Mouse (Mus musculus) large intestine, adult 2 months (tissue): ENCODE measurements around the gene Serpine2. TPM values are rescaled to one million over a fixed set of nuclear protein-coding genes. Genes with fewer than 3 reads are reported as not detected.

ENCODE experiments used
- DNase-seq: peaks from one replicate; pipeline ENCODE4 v3.0.0-alpha.2; 2012; ENCODE audit warnings: low read depth, low spot score
- WGBS: fragments of 180-500 bp; shearing (Covaris S2); methylation state at CpG from one replicate; pipeline ENCODE4 v1.1.7; 2018; 5-methylcytosine and 5-hydroxymethylcytosine counted together
- polyA plus RNA-seq: library from polyadenylated mRNA; depleted of rRNA; stranded (reverse); fragments of >200 nt; gene quantifications from 2 replicates; pipeline ENCODE4 v1.2.3, GENCODE M21; 2012; rRNA removed

Serpine2 gene
- polyA plus RNA-seq: 5.7 and 6.0 TPM in 2 replicates

DNA sequence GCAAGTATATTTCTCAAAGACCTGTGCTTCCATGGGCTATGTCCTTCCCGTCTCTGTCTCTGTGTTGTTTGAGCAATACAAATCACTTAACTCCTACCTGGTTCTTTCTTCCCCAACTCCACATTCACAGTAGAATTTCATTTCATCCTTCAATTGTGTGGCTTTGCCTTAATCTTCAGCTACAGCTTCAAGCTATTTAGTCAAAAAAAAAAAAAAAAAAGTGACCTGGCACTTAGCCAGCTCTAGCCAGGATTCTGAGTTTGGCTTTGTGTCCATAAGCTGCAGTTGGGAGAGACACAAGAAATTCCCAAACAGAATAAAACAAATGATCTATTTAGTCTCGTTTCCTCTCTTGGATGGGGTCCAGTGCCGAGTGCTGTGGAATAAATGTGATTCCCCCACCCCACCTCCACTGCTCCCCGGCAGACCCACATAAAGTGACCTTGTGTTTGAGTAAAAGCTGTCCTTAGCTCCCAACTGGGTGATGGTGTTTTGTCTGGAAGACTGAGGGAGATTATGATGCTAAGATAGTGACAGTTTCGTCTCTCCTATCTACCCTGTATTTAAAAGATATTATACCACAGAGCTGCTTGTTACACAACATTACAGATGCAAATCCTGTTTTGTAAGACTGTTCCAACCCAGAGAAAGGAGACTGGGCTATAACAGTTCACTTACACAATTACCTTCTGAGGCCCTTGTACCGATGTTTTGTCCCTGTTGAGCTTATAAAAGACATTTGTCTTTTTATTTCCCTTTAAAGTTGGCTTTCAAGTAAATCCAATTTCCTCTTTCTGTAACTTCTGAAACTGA lies at the start of gene Serpine2:
Gene Serpine2, minus strand, starts transcription at position 51 of the 813 bp plus-strand sequence.
- WGBS: 31% methylated on average over 6 of the region's 6 CpGs
- no peak for DNase-seq

DNA sequence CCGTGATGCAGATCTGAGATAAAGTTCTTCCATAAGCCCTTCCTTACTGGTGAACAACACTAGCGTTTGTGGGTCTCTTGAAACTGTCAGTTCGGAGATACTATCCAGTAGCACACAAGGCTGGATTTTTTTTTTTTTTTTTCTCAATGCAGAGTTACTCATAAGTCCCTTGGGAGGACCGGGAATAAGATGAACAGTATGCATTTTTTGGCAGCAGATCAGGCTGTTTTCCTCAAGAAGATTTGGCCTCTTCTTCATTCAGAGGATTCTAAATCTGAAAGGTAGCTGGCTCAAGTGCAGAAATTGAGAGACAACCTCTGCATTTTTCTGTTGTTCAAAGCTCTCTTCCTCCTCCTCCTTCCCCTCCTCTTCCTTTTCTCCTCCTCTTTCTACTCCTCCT lies 46.8 kb upstream of the Serpine2 start:
- WGBS: 74% methylated on average over 4 of the region's 4 CpGs
- DNase-seq: no peak

DNA sequence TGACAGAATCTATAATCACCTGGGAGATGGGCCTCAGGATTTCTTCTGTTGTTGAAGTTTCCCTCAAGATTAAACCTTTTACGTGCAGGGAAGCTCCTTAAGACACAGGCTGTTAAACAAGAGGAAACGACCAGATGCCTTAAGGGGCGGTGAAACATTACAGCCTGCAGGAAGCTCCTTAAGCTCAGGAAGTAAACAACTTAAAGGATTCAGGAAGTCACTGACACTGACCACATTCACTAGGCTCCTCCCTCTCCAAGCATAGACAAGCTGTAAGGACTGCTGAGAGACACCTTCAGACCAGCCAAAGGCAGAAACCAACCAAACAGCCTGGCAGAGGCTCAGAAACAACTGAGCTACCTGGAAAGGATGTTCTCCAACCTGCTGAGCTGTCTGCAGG lies 44.3 kb upstream of the Serpine2 start:
- WGBS: 34% methylated on average over 3 of the region's 3 CpGs
- no peak for DNase-seq

DNA sequence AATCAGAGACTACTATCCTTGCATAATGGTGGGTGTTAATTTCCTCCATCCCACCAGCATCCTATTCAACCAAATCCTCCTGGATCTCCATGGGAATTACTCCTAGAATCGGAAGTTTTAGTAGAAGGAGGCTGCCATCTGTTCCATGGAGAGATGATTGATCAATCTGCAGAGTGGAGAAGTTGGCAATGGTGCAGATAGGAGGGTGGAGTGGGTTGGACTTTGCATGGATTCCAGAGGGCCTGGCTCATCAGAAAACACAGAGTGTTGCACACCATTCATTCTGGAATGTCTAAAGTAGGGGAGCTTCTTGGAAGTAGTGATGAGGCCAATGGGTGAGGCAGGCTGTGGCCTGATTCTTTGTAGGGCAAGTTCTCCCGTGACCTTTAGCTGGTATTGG lies 41.9 kb upstream of the Serpine2 start:
- WGBS: 72% methylated on average over 2 of the region's 2 CpGs
- DNase-seq: no peak

DNA sequence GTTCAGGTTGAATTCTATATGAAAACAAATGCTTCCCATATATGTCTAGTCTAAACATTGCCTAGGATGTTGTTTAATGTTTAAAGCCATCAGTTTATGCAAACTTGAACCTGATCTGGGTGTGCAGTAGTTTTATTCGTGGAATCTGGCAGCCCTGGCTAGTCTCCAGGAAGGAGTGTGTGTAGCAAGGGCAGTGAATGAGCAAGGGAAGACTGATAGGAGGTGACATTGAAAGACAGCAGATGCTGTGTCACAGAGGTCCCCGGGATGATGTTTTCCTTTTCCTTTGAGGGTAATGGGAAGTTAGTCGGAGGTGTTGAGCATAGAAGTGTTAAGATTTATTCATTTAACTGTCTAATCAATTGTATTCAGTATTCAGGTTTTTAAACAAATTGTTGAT lies 21.7 kb upstream of the Serpine2 start:
- DNase-seq: no peak
- WGBS: 47% methylated on average over 3 of the region's 3 CpGs

DNA sequence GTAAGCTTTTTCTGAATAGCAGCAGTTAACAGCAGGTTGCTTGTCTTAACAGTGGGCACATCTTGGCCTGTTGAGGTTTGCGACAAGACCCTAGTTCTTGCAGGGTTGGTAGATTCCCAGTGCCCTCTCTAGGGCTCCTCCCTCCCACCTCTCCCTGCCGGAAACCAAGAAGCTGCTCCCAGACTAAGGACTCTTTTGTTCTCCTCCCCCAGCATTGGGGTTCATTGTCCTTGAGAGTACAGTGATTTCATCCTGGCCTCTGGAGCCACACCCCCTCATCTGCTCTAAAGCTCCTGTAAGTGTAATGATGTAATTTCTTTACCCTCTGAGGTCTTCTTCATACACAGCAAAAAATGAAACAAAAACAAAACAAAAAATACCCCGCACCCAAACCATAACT lies 13.8 kb upstream of the Serpine2 start:
- 54% methylated on average over 3 of the region's 3 CpGs for WGBS
- no peak for DNase-seq

DNA sequence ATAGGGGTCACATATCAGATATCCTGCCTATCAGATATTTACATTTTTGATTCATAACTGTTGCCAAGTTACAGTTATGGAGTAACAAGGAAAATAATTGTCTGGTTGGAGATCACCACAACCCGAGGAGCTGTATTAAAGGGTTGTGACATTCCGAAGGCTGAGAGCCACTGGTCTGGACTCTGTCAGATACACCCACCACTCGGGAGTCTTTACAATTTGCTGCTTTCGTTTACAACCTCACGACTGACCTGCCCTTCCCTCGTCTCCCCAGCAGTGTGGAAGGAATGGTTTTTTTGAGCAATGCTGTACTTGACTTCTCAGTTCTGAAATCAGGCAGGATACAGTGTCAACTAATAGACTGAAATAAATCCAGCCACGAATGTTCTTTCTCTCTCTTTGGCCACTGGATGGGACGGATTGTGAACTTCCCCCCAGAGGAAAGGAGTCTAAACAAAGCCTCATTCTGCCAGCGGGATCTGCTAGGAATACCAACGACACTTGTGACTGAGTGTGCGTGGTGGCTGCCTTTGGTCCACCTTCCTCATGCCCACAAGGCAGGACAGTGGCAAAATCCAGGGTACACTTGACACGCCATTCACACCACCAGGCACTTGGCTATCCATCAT lies 455 bp downstream of the Serpine2 start:
- no peak for DNase-seq
- WGBS: 31% methylated on average over 12 of the region's 12 CpGs

DNA sequence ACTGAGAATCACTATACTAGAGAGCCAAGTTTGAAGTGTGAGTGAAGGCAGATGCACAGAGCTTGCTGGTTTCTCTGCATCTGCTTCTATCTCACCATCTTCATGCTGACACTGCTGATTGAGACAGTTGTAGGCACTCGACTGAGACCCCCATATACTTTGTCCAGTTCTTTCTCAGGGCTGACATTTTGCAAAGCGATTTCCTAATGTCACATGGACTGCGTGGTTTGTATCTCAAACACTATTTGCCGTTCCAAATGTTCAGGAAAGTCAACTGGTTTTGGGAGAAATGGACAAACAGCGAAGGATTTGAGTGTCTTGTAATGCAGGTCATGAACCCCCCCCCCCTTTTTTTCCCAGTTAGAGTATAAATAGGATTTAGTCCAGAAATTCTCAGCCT lies 1.0 kb downstream of the Serpine2 start:
- DNase-seq: no peak
- WGBS: 85% methylated on average over 5 of the region's 5 CpGs

DNA sequence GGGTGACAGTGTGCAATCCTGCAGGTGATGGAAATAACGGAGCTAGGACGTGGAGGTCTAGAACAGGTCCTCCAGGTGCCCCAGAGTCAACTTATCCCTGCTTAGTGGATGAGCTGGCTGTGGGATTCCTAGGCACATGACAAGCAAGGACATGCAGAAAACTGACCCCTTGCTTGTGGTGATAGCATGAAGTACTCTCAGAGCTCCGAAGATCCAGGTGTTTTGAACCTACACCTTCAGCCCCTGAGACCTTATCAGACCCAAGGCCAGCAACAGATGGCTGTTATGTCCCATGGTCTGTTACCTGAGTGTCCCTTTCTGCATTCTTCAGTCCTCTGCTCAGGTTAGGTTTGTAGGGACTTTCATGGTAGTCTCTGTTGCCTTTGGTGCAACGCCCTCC lies 2.0 kb downstream of the Serpine2 start:
- 16% methylated on average over 4 of the region's 4 CpGs for WGBS
- DNase-seq: no peak

DNA sequence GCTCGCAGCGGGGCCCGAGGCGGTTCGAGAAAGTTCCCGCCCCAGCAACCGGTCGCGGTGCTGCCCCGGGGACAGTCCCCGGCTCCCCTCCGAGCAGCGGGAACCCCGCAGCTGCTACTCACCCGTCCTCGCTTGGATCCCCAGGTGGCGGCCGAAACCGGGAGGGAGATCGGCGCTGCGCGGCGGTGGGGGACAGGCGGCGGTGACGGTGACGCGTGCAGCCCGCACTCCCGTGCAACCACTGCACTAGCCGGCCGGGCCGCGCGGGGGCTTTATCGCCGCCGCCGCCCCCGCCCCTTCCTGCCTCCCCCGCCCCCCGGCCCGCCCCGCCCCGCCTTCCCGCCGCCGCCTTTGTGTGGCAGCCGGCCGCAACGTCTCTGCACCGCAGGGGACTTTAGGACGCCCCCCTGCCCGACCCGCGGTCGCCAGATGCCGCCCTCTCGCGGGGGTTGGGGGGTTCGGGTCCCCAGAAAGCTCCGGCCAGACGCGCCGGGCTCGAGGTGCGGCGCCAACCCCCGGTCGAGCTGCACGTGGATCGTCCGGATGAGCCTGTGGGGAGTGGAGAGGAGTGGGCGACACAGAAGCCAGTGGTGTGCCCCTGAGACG lies 2.5 kb downstream of the Serpine2 start:
- under 1% methylated on average over 74 of the region's 76 CpGs for WGBS
- DNase-seq: no peak

DNA sequence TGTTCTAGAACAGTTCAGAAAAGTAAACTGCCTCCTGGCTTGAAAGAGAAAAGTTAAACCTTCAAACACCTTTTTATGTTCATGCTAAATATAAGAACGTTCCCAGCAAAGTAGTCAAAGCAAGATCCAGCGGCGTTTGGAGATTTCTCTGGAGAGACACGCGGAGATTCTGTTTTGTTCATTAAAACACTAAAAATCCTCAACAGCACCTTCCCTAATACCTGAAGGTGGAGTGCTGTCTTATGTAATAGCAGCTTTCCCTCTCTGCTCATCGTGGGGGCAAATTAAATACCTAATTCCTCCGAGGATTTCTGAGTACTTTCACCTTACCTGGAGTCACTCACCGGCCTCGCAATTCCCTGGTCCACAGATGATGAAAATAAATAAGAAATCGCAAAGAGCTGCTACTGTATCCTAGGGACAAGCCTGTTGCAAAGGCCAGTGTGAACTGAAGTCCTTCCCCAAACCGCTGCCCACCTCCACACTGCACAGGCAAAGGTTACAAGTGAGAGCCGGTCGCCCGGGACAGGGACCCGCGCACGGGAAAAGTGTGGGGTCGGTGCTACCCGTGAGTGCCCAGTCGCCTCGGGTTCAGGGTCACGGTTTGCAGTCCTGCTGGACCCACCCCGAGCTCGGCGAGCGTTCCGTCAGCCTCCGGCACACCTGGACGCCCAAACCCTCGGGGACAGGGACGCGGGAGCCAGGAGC lies 3.1 kb downstream of the Serpine2 start:
- 10% methylated on average over 32 of the region's 32 CpGs for WGBS
- DNase-seq: no peak

DNA sequence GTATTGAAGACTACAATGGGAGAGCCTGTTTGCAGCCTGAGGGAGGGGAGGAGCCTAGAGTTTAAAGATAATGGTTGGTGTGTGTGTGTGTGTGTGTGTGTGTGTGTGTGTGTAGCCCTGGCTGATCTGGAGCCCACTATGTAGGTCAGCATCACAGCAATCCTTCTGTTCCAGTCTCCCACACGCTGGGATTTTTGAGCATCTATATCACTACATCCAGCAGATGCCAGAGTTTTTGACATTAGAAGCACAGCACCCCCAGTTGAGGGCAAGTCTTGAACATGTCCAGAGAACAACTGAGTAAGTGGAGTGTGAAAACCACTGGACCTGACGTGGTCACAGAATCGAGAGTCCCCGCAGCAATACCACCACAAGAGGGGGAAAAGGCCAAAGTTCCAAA lies 4.2 kb downstream of the Serpine2 start:
- WGBS: 68% methylated on average over 4 of the region's 4 CpGs

DNA sequence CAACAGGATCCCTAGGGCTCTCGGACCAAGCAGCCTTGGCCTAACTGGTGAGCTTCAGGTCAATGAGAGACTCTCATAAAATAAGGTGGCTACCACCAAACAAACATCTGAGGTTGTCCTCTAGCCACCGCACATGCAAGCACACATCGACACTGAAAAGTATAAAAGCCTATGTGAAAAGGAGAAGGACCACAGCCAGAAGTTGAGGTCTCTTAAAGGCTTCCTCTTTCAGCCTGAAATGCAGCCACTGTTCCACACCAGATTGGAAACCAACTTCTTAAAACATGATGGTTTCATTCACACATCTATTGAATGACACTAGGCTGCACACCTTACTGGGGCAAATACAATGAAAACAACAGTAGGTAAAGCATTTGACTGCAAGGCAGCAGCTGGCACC lies 7.5 kb downstream of the Serpine2 start:
- DNase-seq: no peak
- WGBS: 77% methylated on average over 3 of the region's 3 CpGs

More for the DNA sequence above, 4.2 kb downstream of the Serpine2 start:
- no peak for DNase-seq

DNA sequence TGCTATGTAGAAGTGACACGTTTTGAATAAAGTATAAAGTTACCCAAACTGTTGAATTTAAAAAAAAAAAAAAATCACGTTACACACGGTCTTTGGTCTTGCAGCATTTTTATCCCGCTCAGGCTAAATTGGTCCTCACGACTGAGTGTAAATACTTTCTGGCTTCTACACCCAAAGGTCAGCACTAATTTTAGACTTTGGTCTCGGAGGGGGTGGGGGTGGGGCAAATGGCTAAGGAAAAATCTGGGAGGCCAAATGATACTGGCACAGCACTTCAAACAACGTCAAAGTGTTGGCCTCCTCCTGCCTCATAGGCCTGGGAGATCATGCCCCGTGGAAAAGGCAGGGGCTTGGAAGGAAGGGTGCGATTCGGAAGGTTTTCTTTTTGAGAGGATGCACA lies 10.6 kb downstream of the Serpine2 start:
- DNase-seq: no peak
- WGBS: 53% methylated on average over 10 of the region's 10 CpGs

DNA sequence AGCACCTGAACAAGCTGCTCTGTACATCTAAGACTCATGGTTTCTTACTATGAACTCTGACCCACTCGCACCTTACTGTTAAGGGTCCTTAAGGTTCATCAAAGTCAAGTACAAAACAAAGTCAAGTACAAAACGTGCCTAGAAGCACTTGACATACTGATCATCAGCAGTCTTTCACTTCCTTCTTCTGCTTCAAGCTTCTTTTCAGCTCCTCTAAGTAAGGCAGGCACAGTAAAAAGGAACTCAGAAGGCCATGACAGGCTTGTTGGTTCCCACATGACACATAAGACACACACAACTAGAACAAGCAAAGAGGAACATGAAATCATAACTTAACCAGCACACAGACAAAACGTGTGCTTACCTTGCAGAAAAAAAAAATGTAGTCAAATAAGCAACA lies 12.3 kb downstream of the Serpine2 start:
- 65% methylated on average over 3 of the region's 3 CpGs for WGBS
- DNase-seq: no peak

DNA sequence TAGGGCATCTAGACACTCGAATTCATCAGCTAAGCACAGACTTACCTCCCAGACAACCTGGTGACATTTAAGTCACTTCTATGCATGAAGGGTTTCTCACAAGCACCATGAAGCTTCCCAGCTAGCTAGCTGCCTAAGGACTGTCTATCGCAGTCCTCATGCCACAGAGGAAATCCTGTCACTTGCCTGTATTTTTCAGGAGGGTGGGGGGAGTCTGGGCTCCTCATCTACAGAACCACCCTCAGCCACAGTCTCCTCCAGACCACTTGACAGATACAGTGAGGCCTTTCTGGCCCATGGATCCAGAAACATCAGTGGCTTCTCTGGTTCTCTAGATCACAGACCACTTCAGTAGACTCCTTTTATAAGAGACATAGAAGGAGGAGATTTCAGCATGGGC lies 14.1 kb downstream of the Serpine2 start:
- WGBS: 75% methylated on average over 2 of the region's 2 CpGs
- no peak for DNase-seq

DNA sequence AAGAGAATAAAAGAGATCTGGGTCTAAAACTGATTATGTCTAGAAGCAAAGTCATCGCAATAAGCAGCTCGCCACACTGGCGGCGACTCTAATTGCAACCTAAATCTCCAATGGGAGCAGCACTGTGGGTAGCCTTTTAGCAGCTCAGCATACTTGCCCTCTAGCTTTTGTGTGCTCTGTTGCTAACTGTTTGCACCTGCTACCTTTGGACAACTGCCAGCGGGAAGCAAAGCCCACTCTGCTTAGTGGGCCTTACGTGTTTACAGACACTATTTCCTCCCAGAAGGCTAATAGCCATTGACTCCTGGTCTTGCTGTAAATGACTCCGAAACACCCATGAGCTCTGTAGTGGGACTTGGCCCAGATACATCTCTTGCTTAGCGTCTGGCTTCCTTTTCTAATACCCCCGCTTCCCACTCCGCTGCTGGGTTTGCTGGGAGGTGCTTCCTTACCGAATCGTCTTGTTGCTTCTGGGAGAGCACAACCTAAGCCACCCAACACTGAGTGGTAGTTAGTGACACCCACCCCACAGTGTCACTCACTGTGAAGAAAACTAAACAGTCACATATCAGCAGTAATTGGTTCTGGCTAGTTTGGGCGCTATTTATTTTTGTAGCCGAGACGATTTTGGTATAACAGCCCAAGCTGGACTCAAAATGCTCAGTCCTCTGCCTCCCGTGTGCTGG lies 28.1 kb downstream of the Serpine2 start:
- no peak for DNase-seq
- WGBS: 65% methylated on average over 16 of the region's 16 CpGs

DNA sequence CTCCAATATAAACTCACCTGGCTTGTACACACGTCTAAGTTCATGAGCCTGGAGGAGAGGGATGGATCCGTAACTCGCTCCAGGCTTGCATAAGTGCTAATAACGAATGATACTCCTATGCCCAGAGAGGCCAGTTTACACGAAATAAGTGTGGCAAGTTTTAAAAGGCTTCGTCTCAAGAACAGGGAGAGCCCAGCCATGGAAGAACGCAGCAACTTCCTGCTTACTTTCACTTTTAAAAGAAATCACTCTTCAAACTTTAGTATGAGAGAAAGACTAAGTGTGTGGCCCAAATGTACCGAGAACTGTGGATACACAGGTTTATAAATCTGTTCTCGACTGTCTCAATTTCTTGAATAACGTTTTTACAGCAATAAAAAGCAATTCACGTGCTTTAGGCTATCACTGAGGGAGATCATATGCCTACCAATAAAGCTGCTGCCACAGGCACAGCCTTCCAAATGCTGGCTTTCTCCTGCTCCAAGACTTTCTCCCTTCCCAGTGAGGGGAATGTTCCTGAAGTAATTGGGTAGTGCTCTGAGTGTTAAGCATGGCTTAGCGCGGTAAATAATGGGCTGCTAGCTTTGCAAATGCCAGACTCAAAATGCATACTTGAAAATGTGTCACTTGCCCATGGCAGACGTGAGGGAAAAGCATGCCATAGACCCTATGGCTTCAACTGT lies 36.9 kb downstream of the Serpine2 start:
- WGBS: 31% methylated on average over 14 of the region's 14 CpGs
- no peak for DNase-seq

DNA sequence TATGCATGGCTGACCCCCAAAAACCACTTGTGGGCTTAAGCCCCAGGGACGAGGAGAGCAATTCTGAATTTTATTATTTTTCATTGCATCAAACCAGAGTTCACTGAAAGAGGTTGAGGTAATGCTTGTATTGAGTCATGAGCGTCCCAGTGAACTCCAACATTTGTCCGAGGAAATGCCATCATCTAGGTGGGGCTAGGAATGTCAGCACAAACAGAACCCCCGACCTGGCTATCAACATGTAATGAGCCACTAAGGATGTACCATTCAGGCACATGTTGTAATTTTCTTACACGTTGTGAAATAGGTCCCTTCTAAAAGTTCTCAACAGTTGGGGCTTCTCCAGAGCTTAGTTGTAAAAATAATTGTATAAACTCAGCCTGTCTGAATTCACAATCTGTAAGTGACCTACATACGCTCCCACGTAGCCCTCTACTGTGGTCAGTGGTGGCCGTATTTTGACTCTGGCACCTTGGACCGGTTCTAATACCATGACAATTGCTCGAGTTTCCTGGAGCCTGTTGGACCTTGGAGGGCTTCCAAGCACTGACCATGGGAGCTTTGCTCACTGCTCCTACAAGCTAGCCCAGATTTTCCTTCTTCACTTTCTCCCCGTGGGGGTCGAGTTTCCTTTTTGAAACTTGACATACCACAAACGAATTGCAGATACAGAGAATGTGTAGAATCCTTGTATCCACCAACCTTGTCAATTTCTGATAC lies 38.0 kb downstream of the Serpine2 start:
- 42% methylated on average over 13 of the region's 13 CpGs for WGBS
- no peak for DNase-seq
